Mouse (Mus musculus): ENCODE results near the gene Atxn2. TPM values are rescaled to one million over a fixed set of nuclear protein-coding genes. Genes with fewer than 3 reads are reported as not detected.

Atxn2 gene
- polyA plus RNA-seq, 2 experiments: 87.2 to 156 TPM

- Histone ChIP-seq H3K27me3 (ENCODE audit: control insufficient read depth, insufficient read depth, low read length) (no peaks in the 10 kb centered on the region), H3K27ac (replicated peaks; ENCODE audit: low read depth, low read length) (no peak overlapping the region), H3K4me2 (replicated peaks; ENCODE audit: low read depth, low read length, severe bottlenecking) (no peak overlapping the region), H3K4me1 (ENCODE audit: control insufficient read depth, insufficient read depth, low read length) (no peaks in the 10 kb centered on the region), H3K36me3 (ENCODE audit: control insufficient read depth, insufficient read depth, low read length) (peaks cover 71% of the 10 kb centered on the region), H3K9ac (ENCODE audit: low read depth, low read length, severe bottlenecking) (no peak overlapping the region), H3K4me3 (replicated peaks; ENCODE audit: low read length) (no peak overlapping the region), H3K9me3 (ENCODE audit: control insufficient read depth, low read length) (no peaks in the 10 kb centered on the region)
- ATAC-seq (ENCODE audit: low FRiP score, low read depth) (no peak), DNase-seq (ENCODE audit: low spot score) (no peak)
- no peak for TF ChIP-seq POLR2A (IDR thresholded peaks at IDR 0.05; ENCODE audit: borderline replicate concordance, extremely low read depth, insufficient read depth, insufficient read length)
- 85% methylated on average over 4 of the region's 4 CpGs for WGBS
These were observed 44.1 kb upstream of the Atxn2 start for GRCm38 (mm10) chr5:121667067-121667466.

- 67% methylated on average over 6 of the region's 6 CpGs for WGBS
- H3K27me3 ChIP-seq (ENCODE audit: control insufficient read depth, insufficient read depth, low read length): no peaks in the 10 kb centered on the region
- H3K4me3 ChIP-seq (replicated peaks; ENCODE audit: low read length): no peak overlapping the region
- no peak overlapping the region for H3K9ac ChIP-seq (ENCODE audit: low read depth, low read length, severe bottlenecking)
- H3K4me1 ChIP-seq (ENCODE audit: control insufficient read depth, insufficient read depth, low read length): no peaks in the 10 kb centered on the region
- no peak overlapping the region for H3K27ac ChIP-seq (replicated peaks; ENCODE audit: low read depth, low read length)
- ATAC-seq (ENCODE audit: low FRiP score, low read depth) (no peak), DNase-seq (ENCODE audit: low spot score) (no peak)
- peaks cover 64% of the 10 kb centered on the region for H3K36me3 ChIP-seq (ENCODE audit: control insufficient read depth, insufficient read depth, low read length)
- no peak overlapping the region for H3K4me2 ChIP-seq (replicated peaks; ENCODE audit: low read depth, low read length, severe bottlenecking)
- TF ChIP-seq POLR2A (IDR thresholded peaks at IDR 0.05; ENCODE audit: borderline replicate concordance, extremely low read depth, insufficient read depth, insufficient read length): no peak
- no peaks in the 10 kb centered on the region for H3K9me3 ChIP-seq (ENCODE audit: control insufficient read depth, low read length)
These were observed 42.7 kb upstream of the Atxn2 start for GRCm38 (mm10) chr5:121668411-121668810.

GRCm38 (mm10) chr5:121670412-121670811 lies 40.7 kb upstream of the Atxn2 start:
- H3K27me3 ChIP-seq (ENCODE audit: control insufficient read depth, insufficient read depth, low read length): no peaks in the 10 kb centered on the region
- no peaks in the 10 kb centered on the region for H3K4me1 ChIP-seq (ENCODE audit: control insufficient read depth, insufficient read depth, low read length)
- no peak overlapping the region for H3K4me3 ChIP-seq (replicated peaks; ENCODE audit: low read length)
- H3K36me3 ChIP-seq (ENCODE audit: control insufficient read depth, insufficient read depth, low read length): peaks cover 63% of the 10 kb centered on the region
- H3K27ac ChIP-seq (replicated peaks; ENCODE audit: low read depth, low read length): no peak overlapping the region
- WGBS: 73% methylated on average over 3 of the region's 3 CpGs
- no peaks in the 10 kb centered on the region for H3K9me3 ChIP-seq (ENCODE audit: control insufficient read depth, low read length)
- no peak for TF ChIP-seq POLR2A (IDR thresholded peaks at IDR 0.05; ENCODE audit: borderline replicate concordance, extremely low read depth, insufficient read depth, insufficient read length)
- DNase-seq (ENCODE audit: low spot score) (no peak), ATAC-seq (ENCODE audit: low FRiP score, low read depth) (no peak)
- no peak overlapping the region for H3K9ac ChIP-seq (ENCODE audit: low read depth, low read length, severe bottlenecking)
- H3K4me2 ChIP-seq (replicated peaks; ENCODE audit: low read depth, low read length, severe bottlenecking): no peak overlapping the region

- Histone ChIP-seq H3K36me3 (ENCODE audit: control insufficient read depth, insufficient read depth, low read length) (peaks cover 94% of the 10 kb centered on the region), H3K4me3 (replicated peaks; ENCODE audit: low read length) (no peak overlapping the region), H3K9ac (ENCODE audit: low read depth, low read length, severe bottlenecking) (no peak overlapping the region), H3K27ac (replicated peaks; ENCODE audit: low read depth, low read length) (no peak overlapping the region), H3K4me2 (replicated peaks; ENCODE audit: low read depth, low read length, severe bottlenecking) (no peak overlapping the region), H3K4me1 (ENCODE audit: control insufficient read depth, insufficient read depth, low read length) (no peaks in the 10 kb centered on the region), H3K27me3 (ENCODE audit: control insufficient read depth, insufficient read depth, low read length) (no peaks in the 10 kb centered on the region), H3K9me3 (ENCODE audit: control insufficient read depth, low read length) (no peaks in the 10 kb centered on the region)
- TF ChIP-seq POLR2A (IDR thresholded peaks at IDR 0.05; ENCODE audit: borderline replicate concordance, extremely low read depth, insufficient read depth, insufficient read length): no peak
- WGBS: 97% methylated on average over 2 of the region's 2 CpGs
- no peak for ATAC-seq (ENCODE audit: low FRiP score, low read depth)
- DNase-seq (ENCODE audit: low spot score): no peak
These were observed 28.9 kb upstream of the Atxn2 start for GRCm38 (mm10) chr5:121682250-121682649.

- WGBS: 85% methylated on average over 6 of the region's 6 CpGs
- Histone ChIP-seq H3K9ac (ENCODE audit: low read depth, low read length, severe bottlenecking) (no peak overlapping the region), H3K27me3 (ENCODE audit: control insufficient read depth, insufficient read depth, low read length) (no peaks in the 10 kb centered on the region), H3K36me3 (ENCODE audit: control insufficient read depth, insufficient read depth, low read length) (peaks cover 67% of the 10 kb centered on the region), H3K9me3 (ENCODE audit: control insufficient read depth, low read length) (no peaks in the 10 kb centered on the region), H3K27ac (replicated peaks; ENCODE audit: low read depth, low read length) (no peak overlapping the region), H3K4me3 (replicated peaks; ENCODE audit: low read length) (no peak overlapping the region), H3K4me1 (ENCODE audit: control insufficient read depth, insufficient read depth, low read length) (no peaks in the 10 kb centered on the region), H3K4me2 (replicated peaks; ENCODE audit: low read depth, low read length, severe bottlenecking) (no peak overlapping the region)
- DNase-seq (ENCODE audit: low spot score): no peak
- no peak for TF ChIP-seq POLR2A (IDR thresholded peaks at IDR 0.05; ENCODE audit: borderline replicate concordance, extremely low read depth, insufficient read depth, insufficient read length)
- ATAC-seq (ENCODE audit: low FRiP score, low read depth): no peak
These were observed 25.6 kb upstream of the Atxn2 start for GRCm38 (mm10) chr5:121685495-121685894.

All from limb, embryonic 14.5 days (tissue).